Mouse (Mus musculus): ENCODE data around the gene Ext2.

DNA sequence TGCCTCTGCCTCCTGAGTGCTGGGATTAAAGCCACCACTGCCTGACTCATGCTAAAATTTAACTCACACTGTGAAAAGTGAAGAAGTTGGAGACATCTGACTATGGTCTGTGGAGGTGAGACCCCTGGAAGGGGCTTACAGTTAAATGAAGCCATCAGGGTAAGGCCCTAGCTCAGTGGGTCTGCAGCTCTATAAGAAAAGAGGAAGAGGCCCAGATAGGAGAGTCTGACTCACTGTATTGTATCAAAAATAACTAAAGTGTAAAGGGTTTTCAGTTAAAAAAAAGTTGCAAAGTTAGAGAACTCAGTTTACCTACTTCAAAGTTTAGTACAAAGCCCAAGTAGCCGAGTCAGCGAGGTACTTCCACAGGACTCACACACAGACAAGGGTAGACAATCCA lies 19.4 kb downstream of the Ext2 start:
- TF ChIP-seq CTCF (IDR thresholded peaks at IDR 0.05; ENCODE audit: low read depth) = no peak
- no peak for TF ChIP-seq EP300 (IDR thresholded peaks at IDR 0.05; ENCODE audit: low read depth)

All from liver, postnatal 0 days (tissue).